Mouse (Mus musculus) heart, postnatal 10 days (tissue): Measurements from ENCODE around the gene Fmc1. TPM values are rescaled to one million over a fixed set of nuclear protein-coding genes. Genes with fewer than 3 reads are reported as not detected.

Source experiments
- DNase-seq, 2 experiments: peaks; one replicate each; pipeline ENCODE4 v3.0.0; 2021
- intact Hi-C: fragments of 180-260 bp; cut with DNase I; formaldehyde crosslinking; loops from one replicate; pipeline ENCODE4 v1.15.1; 2025
- microRNA-seq, 2 experiments: library from miRNA; unstranded; fragments of <30 nt; microRNA quantifications; one replicate each; pipeline ENCODE4 v1.2.0; 2022
- total RNA-seq, 2 experiments: library from RNA; stranded (reverse); gene quantifications; 2 replicates each; pipeline ENCODE4 v1.2.3; 2021

The Fmc1 gene
- total RNA-seq, 2 experiments from 2014 or later, result 217 to 225 TPM

GRCm38 (mm10) chr6:38551062-38551988, 18.0 kb downstream of the Fmc1 start, which contains the start of gene Luc7l2:
TSS of gene Luc7l2 (plus strand) at chr6:38551334.
- intact Hi-C loops, result loop anchor here (1.0 kb wide), 1 partner anchor 17 kb away; no protein-coding TSS in a partner anchor
- DNase-seq, result peak; percentile 96 to 98

DNA sequence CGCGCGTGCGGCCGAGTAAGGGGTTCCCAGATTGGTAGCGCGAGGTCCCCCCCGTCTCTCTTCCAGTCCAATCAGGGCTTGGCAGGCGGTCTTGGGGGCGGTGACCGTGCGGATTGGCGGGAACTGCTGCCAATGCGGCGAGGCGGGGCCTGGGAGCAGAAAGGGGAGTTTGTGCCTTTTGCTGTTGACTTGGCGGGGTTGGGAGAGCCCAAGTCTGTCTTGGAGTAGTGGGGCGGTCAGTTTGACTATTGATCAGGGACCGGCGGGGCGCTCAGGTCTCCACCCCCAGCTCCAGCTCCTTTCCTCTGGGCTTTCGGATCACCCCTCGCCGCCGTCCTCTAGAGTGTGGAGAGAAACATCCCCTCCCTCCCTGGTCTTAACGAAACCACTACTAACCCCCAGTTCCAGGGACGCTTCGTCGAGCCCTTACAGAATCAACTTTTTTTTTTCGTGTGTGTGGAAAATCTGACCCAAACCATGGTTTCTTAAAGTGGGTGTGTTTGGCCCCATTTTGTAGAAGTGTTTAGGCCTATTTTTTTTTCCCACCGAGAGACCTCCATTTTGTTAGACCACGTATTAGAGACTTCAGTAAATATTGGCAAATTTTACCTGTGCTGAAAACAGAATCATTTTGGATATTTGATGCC, 18.8 kb downstream of the Fmc1 start:
- peak; percentile 100 for DNase-seq
- intact Hi-C loops, result loop anchor here (1.0 kb wide), 1 partner anchor 18 kb away; no protein-coding TSS in a partner anchor

DNA sequence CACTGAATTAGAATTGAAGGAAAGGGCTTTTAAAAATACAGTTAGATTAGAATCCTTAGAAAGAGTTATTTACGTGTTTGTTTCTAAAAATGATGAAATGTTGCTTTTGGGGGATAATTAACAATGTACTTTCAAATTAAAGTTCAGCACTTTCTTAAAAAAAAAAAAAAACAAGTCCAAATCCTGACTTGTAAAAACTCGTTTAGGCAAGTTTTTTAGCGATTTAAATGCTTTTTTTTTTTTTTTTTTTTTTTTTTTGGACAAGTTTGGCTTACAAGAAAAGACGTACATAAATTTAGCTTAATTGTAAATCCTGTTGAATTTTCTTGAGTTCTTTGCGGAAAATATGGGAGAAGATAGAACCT, 19.3 kb downstream of the Fmc1 start:
- intact Hi-C loops, result no loop called here
- DNase-seq, result no peak

GRCm38 (mm10) chr6:38576096-38576495, 42.8 kb downstream of the Fmc1 start:
- DNase-seq, result no peak
- intact Hi-C loops, result no loop called here

- DNase-seq, result no peak
- intact Hi-C loops, result no loop called here
Observed at GRCm38 (mm10) chr6:38580112-38580857, 47.0 kb downstream of the Fmc1 start.

- no peak for DNase-seq
- intact Hi-C loops, result no loop called here
Observed at GRCm38 (mm10) chr6:38581711-38582110, 48.4 kb downstream of the Fmc1 start.

Small RNAs within 50 kb of the gene (microRNA-seq; reads per million reads assigned to microRNA genes)
- 0 to 0.35 reads per million in 2 experiments for gene Mir7670

Other genes with a start within 250 kb of the Fmc1 start
- gene Zc3hav1l, start 234.2 kb upstream of the Fmc1 start, total RNA-seq, result 1 to 10 TPM; 5.7 to 7.6 TPM
- 10 to 100 TPM; 20.7 to 21.5 TPM for gene Zc3hav1, start 178.9 kb upstream of the Fmc1 start, total RNA-seq
- 1 to 10 TPM; 3.1 to 3.3 TPM for gene Ttc26, start 152.0 kb upstream of the Fmc1 start, total RNA-seq
- 10 to 100 TPM; 27.7 to 28.3 TPM for gene Ubn2, start 99.6 kb upstream of the Fmc1 start, total RNA-seq
- 100 to 1,000 TPM; 125 to 128 TPM for gene Luc7l2, start 17.8 kb downstream of the Fmc1 start, total RNA-seq
- under 1 TPM; 0.62 to 0.74 TPM for gene Klrg2, start 103.7 kb downstream of the Fmc1 start, total RNA-seq
- gene Clec2l, start 129.6 kb downstream of the Fmc1 start, total RNA-seq, result 1 to 10 TPM; 2.8 to 3.3 TPM